Mouse (Mus musculus) urinary bladder, postnatal 36 days (tissue): ENCODE results near the gene Gm13289.
A peak's percentile ranks its signal among the peaks of the same experiment; 100 is the strongest.
"Not testable (repeated sequence)": the region's sequence is repeated elsewhere in the genome, so short reads cannot be mapped to it uniquely, and the experiment has no call there.

Experiments
- DNase-seq, 2 experiments: peaks; one replicate each; pipeline ENCODE4 v3.0.0; 2022; ENCODE audit warnings: low spot score in 2 of 2, mixed read lengths in 1 of 2

Gm13289 gene

DNA sequence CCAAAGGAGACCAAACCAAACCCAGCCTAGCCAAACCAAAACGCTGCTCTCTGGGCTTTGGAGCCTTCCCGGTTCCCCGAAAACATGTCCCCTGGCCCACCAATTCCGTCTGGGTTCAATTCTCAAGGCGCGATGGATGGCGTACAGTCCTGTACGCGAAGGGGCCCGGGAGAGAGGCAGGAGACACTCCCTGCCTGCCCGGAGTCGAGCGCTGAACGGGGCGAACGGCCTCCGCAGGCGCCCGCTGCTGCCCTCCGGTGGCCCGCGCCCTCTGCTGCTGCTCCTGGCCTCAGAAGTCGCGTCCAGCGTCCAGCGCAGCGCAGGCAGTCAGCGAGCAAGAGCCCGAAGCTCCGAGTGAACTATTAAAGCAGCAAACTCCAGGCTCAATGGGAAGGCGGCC, 5.6 kb downstream of the Gm13289 start:
- peak in 1 of 2 experiments; percentile 7 for DNase-seq

DNA sequence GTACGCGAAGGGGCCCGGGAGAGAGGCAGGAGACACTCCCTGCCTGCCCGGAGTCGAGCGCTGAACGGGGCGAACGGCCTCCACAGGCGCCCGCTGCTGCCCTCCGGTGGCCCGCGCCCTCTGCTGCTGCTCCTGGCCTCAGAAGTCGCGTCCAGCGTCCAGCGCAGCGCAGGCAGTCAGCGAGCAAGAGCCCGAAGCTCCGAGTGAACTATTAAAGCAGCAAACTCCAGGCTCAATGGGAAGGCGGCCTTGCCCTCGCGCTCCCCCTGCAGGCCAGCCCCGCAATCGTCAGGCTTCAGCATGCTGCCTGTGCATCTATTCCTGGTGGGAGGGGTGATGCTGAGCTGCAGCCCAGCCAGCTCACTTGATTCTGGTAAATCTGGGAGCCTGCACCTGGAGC, 8.7 kb downstream of the Gm13289 start, which contains the start of gene Gm13276:
TSS of gene Gm13276 (plus strand) at position 301 of the 400 bp plus-strand sequence.
- not testable (repeated sequence) for DNase-seq

DNA sequence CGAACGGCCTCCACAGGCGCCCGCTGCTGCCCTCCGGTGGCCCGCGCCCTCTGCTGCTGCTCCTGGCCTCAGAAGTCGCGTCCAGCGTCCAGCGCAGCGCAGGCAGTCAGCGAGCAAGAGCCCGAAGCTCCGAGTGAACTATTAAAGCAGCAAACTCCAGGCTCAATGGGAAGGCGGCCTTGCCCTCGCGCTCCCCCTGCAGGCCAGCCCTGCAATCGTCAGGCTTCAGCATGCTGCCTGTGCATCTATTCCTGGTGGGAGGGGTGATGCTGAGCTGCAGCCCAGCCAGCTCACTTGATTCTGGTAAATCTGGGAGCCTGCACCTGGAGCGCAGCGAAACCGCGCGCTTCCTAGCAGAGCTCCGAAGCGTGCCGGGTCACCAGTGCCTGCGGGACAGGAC, 11.7 kb downstream of the Gm13289 start, which contains the start of gene Gm13277:
TSS of gene Gm13277 (plus strand) at position 231 of the 400 bp plus-strand sequence.
- peak; percentile 34 to 72 for DNase-seq

DNA sequence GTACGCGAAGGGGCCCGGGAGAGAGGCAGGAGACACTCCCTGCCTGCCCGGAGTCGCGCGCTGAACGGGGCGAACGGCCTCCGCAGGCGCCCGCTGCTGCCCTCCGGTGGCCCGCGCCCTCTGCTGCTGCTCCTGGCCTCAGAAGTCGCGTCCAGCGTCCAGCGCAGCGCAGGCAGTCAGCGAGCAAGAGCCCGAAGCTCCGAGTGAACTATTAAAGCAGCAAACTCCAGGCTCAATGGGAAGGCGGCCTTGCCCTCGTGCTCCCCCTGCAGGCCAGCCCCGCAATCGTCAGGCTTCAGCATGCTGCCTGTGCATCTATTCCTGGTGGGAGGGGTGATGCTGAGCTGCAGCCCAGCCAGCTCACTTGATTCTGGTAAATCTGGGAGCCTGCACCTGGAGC, 14.5 kb downstream of the Gm13289 start, which contains the start of gene Gm13278:
TSS of gene Gm13278 (plus strand) at position 301 of the 400 bp plus-strand sequence.
- not testable (repeated sequence) for DNase-seq

DNA sequence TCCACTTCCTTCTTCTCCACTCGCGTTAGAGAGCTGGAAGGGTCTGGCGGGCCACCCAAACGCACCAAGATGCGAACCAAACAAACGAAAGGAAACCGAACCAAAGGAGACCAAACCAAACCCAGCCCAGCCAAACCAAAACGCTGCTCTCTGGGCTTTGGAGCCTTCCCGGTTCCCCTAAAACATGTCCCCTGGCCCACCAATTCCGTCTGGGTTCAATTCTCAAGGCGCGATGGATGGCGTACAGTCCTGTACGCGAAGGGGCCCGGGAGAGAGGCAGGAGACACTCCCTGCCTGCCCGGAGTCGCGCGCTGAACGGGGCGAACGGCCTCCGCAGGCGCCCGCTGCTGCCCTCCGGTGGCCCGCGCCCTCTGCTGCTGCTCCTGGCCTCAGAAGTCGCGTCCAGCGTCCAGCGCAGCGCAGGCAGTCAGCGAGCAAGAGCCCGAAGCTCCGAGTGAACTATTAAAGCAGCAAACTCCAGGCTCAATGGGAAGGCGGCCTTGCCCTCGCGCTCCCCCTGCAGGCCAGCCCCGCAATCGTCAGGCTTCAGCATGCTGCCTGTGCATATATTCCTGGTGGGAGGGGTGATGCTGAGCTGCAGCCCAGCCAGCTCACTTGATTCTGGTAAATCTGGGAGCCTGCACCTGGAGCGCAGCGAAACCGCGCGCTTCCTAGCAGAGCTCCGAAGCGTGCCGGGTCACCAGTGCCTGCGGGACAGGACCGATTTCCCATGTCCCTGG, 17.4 kb downstream of the Gm13289 start, which contains the start of gene Gm13275:
TSS of gene Gm13275 (plus strand) at position 552 of the 740 bp plus-strand sequence.
- DNase-seq, result peak; percentile 74 to 83

DNA sequence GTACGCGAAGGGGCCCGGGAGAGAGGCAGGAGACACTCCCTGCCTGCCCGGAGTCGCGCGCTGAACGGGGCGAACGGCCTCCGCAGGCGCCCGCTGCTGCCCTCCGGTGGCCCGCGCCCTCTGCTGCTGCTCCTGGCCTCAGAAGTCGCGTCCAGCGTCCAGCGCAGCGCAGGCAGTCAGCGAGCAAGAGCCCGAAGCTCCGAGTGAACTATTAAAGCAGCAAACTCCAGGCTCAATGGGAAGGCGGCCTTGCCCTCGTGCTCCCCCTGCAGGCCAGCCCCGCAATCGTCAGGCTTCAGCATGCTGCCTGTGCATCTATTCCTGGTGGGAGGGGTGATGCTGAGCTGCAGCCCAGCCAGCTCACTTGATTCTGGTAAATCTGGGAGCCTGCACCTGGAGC, 20.4 kb downstream of the Gm13289 start, which contains the start of gene Gm13279:
TSS of gene Gm13279 (plus strand) at position 301 of the 400 bp plus-strand sequence.
- DNase-seq, result not testable (repeated sequence)

DNA sequence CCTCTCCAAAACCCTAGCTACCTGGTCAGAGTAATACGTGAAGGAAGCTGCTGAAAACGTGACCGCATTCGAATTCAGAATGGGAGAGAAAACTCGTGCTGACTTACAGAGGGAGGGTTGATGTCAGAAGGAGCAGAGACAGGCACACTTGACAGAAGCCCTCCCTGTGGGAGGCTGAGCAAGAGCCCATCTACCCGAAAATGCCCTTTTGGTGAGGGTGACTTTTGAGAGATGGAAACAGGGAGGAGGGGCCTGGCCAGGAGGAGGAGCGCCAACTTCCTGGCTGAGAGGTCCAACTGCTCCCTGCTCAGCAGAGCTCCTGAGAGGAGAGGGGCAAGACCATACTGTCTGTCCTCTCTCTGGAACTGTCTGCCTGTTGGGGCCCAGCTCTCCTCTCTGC, 22.6 kb downstream of the Gm13289 start, which contains the start of gene Gm13285:
TSS of gene Gm13285 (plus strand) at position 301 of the 400 bp plus-strand sequence.
- DNase-seq, result not testable (repeated sequence)

DNA sequence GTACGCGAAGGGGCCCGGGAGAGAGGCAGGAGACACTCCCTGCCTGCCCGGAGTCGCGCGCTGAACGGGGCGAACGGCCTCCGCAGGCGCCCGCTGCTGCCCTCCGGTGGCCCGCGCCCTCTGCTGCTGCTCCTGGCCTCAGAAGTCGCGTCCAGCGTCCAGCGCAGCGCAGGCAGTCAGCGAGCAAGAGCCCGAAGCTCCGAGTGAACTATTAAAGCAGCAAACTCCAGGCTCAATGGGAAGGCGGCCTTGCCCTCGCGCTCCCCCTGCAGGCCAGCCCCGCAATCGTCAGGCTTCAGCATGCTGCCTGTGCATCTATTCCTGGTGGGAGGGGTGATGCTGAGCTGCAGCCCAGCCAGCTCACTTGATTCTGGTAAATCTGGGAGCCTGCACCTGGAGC, 26.2 kb downstream of the Gm13289 start, which contains the start of gene Gm13287:
TSS of gene Gm13287 (plus strand) at position 301 of the 400 bp plus-strand sequence.
- not testable (repeated sequence) for DNase-seq

DNA sequence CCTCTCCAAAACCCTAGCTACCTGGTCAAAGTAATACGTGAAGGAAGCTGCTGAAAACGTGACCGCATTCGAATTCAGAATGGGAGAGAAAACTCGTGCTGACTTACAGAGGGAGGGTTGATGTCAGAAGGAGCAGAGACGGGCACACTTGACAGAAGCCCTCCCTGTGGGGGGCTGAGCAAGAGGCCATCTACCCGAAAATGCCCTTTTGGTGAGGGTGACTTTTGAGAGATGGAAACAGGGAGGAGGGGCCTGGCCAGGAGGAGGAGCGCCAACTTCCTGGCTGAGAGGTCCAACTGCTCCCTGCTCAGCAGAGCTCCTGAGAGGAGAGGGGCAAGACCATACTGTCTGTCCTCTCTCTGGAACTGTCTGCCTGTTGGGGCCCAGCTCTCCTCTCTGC, 28.5 kb downstream of the Gm13289 start, which contains the start of gene Gm13288:
TSS of gene Gm13288 (plus strand) at position 301 of the 400 bp plus-strand sequence.
- not testable (repeated sequence) for DNase-seq

DNA sequence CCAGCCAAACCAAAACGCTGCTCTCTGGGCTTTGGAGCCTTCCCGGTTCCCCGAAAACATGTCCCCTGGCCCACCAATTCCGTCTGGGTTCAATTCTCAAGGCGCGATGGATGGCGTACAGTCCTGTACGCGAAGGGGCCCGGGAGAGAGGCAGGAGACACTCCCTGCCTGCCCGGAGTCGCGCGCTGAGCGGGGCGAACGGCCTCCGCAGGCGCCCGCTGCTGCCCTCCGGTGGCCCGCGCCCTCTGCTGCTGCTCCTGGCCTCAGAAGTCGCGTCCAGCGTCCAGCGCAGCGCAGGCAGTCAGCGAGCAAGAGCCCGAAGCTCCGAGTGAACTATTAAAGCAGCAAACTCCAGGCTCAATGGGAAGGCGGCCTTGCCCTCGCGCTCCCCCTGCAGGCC, 29.0 kb downstream of the Gm13289 start:
- peak in 1 of 2 experiments; percentile 36 for DNase-seq

DNA sequence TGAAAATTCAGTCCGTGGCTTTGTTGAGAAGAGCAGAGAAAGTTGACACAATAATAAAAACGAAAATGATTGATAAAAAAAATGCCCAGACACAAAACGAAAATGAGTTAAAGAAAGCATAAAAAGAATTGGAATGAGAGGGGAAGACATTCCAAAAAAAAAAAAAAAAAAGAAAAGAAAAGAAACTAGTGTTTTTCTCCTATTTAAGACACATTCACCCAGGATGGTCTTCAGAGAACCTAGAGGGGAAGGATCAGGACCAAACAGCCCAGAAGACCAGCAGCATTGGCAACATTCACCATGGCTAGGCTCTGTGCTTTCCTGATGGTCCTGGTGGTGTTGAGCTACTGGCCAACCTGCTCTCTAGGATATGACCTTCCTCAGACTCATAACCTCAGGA, 39.2 kb downstream of the Gm13289 start, which contains the start of gene Ifna7:
TSS of gene Ifna7 (plus strand) at position 301 of the 400 bp plus-strand sequence.
- no peak for DNase-seq

DNA sequence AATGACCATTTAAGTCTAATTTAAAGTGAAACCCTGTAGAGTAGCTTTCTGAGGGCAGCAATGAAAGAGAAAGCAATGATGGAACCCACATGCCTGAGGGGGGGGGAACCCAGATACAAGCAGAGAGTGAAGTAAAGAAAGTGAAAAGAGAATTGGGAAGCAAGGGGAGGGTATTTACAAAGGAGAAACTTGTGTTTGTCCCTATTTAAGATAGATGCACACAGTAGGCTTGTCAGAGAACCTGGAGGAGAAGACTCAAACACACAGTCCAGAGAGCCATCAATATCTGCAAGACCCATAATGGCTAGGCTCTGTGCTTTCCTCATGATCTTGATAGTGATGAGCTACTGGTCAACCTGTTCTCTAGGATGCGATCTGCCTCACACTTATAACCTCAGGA, 42.9 kb downstream of the Gm13289 start, which contains the start of gene Ifna11:
TSS of gene Ifna11 (plus strand) at position 301 of the 400 bp plus-strand sequence.
- DNase-seq, result no peak

DNA sequence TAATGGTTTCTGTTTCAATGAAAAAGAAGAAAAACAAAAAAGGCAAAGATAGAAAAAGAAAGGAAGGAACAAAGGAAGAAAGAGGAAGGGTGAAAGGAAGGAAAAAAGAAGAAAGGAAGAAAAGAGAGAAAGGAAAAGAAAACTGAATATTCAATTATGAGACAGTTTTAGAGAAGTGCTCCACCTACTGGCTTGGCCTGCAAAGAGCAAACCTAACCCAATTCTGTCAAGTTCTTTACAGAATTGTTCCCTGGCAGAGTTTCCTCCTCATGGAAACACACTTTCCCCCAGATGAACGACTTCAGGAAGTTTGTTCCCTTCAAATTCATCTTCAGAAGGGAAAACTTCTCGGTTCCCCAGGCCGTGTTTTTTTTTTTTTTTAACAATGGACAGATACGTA, 46.3 kb downstream of the Gm13289 start:
- no peak for DNase-seq
